Mouse (Mus musculus): Measurements from ENCODE around the gene Dhrs4.

DNA sequence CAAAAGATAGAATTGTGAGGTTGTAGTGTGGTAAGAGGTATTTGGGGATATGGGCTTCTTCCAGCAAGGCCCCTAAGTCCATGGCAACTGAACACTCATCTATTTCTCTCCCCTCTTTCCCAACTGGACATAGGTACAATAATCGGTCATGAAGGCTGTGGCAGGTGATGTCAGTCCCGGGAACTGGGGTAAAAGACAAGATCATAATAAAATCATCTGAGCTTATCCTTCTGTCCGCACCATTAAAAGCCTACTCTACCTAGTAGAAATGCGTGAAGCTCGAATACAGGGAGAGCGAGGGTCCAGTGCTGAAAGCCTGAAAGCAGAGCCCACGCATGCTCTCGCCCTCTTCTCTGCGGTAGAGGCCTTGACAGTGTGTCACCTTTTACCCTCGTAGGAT lies 1.1 kb downstream of the Dhrs4 start:
- TF ChIP-seq CTCF (IDR thresholded peaks at IDR 0.05; ENCODE audit: borderline replicate concordance, insufficient read depth, low read length) (no peak), POLR2A (IDR thresholded peaks at IDR 0.05; ENCODE audit: low read depth, low read length) (no peak)

Measured in embryonic fibroblast, embryonic 13.5 days (primary cell).